Mouse (Mus musculus) ovary, postnatal 14 days (tissue): ENCODE results near the gene Serpina9.

ENCODE experiments used
- DNase-seq: peaks from one replicate; pipeline ENCODE4 v3.0.0; 2022; ENCODE audit warnings: low spot score

Serpina9 gene

GRCm38 (mm10) chr12:104013620-104014019 is at the start of gene Serpina9:
Serpina9 (minus strand) TSS chr12:104013755.
- no peak for DNase-seq

DNA sequence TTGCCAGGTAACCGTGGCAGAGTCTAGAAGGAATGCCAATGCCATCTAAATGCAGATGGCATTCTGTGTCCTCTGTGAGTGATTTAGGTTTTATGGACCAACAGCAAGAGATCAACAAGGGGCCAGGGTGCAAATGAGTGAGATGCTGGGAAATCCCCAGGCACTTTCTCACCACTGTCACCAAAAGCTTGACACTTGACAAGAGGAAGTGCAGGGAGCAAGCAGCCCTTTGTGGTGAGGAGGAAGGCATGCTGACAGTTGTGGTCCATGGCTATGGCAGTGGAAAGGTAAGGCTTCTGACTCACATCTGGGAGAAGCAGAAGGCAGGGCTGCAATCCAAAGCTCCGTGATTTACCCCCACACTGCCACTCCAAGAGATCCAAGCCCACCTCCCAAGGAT is 48.3 kb upstream of the Serpina9 start:
- DNase-seq, result no peak

DNA sequence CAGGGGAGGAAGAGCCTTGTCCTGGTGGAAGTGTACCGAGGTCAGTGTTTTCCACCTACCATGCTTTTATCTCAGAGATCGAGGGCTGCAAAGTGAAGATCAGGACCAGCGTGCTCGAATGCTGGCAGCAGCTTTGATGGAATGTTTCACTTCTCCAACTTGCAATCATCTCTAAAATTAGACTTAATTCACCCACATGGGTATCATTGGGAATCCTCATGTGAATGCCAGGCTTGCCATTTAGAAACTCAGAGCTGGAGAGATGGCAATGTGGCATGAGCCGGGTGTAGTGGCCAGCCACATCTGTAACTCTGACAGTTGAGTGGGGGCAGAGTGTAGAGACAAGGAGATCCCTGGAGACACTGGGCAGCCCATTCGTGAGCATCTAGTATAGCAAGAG is 46.6 kb upstream of the Serpina9 start:
- DNase-seq, result no peak

- DNase-seq, result no peak
Observed at GRCm38 (mm10) chr12:104057531-104057930, 44.0 kb upstream of the Serpina9 start.

- no peak for DNase-seq
Observed at GRCm38 (mm10) chr12:104057050-104057449, 43.5 kb upstream of the Serpina9 start.

GRCm38 (mm10) chr12:104055755-104056154 is 42.2 kb upstream of the Serpina9 start:
- DNase-seq, result no peak

- no peak for DNase-seq
Observed at GRCm38 (mm10) chr12:104053995-104054394, 40.4 kb upstream of the Serpina9 start.

DNA sequence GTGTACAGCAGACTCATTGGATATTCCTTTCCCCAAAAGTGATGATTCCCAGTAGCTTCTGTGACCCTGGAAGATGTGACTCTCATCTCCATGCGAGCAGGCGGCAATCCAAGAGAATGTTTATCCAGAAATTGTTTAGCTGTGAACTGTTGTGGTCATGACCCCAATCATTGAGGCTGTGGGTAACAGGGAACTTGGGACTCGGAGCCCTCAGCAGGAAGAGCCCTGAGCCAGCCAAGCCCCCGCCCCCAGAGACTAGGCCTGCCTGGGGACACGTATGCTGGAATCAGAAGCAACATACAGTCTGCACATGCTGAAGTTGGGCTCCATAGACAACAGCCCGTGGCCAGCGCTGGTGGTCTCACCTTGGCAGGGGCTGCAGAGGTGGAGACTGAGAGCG is 32.2 kb upstream of the Serpina9 start:
- DNase-seq, result no peak

GRCm38 (mm10) chr12:104044343-104044742 is 30.8 kb upstream of the Serpina9 start, which contains the start of gene Serpina12:
Serpina12 (minus strand) TSS chr12:104044443.
- no peak for DNase-seq

DNA sequence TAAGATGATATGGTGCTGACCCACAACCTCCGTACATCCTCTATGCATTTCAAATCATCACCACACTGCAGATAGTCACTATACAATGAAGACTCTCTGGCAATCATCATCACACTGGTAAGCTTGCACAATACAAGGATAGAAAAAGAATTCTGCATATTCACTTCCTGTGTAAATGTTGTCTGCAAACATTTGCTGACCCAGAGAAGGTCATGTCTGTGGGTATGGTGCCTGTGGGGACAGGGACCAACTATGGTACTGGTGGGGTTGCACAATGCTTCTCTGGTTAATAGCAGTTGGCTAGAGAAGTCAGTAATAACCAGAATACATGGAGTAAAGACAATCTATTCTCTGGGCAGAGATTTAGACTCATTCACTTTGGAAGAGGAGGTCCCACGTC is 29.2 kb upstream of the Serpina9 start:
- no peak for DNase-seq

- DNase-seq, result no peak
Observed at GRCm38 (mm10) chr12:104041401-104041800, 27.8 kb upstream of the Serpina9 start.

DNA sequence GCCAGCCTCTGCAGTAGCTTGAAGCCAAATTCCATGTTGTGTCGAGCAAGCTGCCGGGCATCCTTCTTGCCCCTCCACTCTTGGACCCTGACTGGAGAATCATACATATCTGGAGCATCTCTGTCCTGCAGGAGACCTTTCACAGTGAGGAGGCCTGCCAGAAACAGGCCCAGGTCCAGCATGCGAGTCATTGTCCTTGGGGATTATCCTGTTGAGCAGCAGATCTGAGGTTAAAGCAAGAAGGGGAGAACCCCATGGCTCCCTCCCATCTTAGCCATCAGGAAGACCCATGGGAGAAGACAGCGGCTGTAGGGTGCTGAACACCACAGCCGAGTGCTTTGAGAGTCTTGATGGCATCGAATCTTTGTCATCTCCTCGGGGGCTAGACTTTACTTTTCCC is 24.6 kb upstream of the Serpina9 start:
- DNase-seq, result no peak

DNA sequence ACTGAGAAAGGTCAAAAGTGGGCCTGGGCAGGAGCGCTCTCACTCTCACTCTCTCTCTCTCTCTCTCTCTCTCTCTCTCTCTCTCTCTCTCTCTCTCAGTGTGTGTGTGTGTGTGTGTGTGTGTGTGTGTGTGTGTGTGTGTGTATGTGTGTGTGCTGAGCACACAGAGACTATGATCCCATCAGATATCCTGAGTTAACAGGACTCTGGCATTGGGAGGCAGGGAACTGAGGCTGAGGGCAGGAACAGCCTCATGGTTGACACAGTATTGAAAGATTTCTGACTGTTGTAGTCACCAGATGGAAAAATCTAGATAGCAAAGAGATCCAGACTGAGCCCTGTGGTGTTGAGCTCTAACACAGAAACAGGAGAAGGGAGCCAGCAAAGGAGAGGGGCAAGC is 20.2 kb upstream of the Serpina9 start:
- DNase-seq, result no peak

- peak; percentile 25 for DNase-seq
Observed at GRCm38 (mm10) chr12:104029986-104030385, 16.4 kb upstream of the Serpina9 start.

DNA sequence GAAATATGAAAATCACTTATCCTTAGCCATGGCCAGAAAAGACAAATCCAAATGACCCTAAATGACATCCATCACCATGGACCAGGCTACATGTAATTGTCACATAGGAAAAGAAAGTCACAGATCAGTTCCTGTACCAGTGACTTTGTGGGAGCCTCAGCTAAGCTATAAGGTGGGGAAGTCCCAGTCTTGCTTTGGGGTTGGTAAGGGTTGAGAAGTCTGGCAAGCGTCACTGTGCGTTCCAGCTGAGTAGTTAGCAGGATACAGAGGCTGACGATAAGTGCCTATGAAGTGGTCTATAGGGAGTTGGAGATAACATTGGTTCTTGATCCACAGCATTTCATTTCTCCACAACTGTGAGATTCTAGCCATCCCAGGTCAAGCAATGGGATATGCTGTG is 1.7 kb upstream of the Serpina9 start:
- no peak for DNase-seq

DNA sequence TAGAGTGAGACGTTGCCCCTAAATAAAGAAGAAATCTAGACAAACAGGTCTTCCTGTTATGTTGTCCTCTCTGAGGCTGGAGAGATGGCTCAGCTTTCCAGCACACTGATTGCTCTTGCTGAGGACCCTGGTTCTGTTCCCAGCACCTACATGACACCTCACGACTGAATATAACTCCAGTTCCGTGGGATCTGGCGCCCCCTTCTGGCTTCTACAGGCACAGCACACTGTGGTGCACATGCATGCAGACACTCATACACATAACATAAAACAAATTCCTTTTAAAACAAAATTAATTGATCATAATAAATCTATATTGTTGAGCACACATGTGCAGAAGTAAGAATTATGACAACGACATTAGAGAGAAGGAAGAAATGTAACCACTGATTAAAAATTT is 8.9 kb downstream of the Serpina9 start:
- DNase-seq, result no peak

- DNase-seq, result no peak
Observed at GRCm38 (mm10) chr12:104003238-104003612, 10.3 kb downstream of the Serpina9 start.

GRCm38 (mm10) chr12:104002569-104003237 is 10.9 kb downstream of the Serpina9 start:
- peak; percentile 27 for DNase-seq

- no peak for DNase-seq
Observed at GRCm38 (mm10) chr12:104000594-104000993, 13.0 kb downstream of the Serpina9 start.

DNA sequence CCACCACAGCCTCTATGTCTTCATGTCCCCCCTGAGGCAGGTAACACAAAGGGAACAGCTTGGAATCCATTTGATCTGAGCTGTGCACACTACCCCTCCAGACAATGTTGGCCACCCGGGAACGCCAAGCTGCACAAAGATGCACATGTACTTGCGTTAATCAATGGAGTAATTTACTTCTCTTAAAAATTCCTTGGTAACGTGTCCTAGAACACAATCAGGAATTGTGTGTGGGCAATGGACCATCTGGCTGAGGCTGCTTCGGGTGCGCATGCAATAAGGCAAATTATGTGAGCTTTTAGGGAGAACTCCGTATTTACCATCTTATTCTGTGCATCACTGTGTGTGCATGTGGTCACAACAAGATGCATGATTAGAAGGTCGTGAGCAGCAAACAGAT is 13.9 kb downstream of the Serpina9 start:
- no peak for DNase-seq

- DNase-seq, result no peak
Observed at GRCm38 (mm10) chr12:103996513-103996912, 17.0 kb downstream of the Serpina9 start.

DNA sequence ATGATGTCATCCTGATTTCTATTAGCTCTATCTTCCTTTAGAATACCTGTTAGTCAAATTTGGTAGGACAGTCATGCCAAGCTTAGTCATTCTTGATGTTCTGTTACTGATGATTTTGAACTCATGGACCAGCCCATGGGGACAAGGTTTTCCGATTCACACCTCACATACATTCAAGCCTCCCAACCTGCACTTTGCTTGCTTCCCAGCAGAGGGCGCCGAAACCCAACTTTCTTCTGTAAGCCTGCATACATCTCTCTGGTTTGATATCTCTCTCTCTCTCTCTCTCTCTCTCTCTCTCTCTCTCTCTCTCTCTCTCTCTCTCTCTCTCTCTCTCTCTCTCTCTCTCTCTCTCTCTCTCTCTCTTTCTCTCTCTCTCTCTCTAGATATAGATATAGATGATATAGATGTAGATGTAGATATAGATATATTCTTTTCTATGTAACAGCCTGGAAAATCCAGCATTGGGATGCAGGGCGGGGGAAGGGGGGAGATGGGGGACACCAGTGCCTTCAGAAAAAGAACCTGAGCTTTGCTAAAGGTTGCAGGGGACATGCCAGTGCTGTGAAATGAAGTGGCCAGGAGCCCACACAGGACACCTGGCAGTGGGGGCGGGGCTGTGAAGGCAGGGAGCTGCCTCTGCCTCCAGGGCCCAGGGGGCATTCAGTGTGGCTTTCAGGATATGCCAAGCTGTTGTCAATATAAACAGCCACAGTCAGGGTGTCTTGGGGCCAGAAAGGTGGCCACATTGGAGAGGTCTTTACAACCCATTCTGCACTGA is 18.1 kb downstream of the Serpina9 start:
- DNase-seq, result peak; percentile 64

GRCm38 (mm10) chr12:103992945-103993344 is 20.6 kb downstream of the Serpina9 start:
- DNase-seq, result no peak

DNA sequence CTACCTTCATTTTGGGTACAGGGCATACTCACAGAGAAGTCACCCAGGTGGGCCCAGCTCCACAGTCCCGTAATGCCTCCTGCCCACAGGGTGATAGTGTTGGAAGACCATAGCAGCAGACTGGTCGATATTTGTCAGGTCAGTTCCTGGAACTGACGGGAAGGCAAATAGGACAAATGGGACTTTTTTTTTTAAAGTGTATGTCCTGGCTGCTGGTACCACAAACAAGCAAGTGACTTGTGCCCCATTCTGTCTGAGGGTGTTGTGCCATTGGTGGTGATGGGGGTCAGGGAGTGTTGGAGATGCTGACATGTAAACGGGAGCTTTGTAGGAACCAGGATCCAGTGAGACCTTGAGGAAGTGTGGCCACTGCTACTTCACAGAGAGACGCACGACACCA is 23.7 kb downstream of the Serpina9 start, which contains the start of gene Serpina11:
Gene Serpina11, minus strand, starts transcription at position 101 of the 400 bp plus-strand sequence.
- no peak for DNase-seq
